Mouse (Mus musculus) liver, adult 2 months (tissue): ENCODE data around the gene Ppfia3.

ENCODE experiments used
- CTCF ChIP-seq: fragments of 200-500 bp; IDR thresholded peaks from 2 replicates; pipeline ENCODE4 v1.5.1; 2011; ENCODE audit warnings: low read depth, low read length, control low read depth
- POLR2A ChIP-seq: fragments of 200-500 bp; IDR thresholded peaks from 2 replicates; pipeline ENCODE4 v1.6.1; 2011; ENCODE audit warnings: low read length, control low read depth; ENCODE audit not compliant: insufficient read depth; ENCODE audit errors: extremely low read depth

GRCm38 (mm10) chr7:45309455-45309854 is 57.4 kb downstream of the Ppfia3 start:
- TF ChIP-seq CTCF (peak; percentile 78), POLR2A (no peak)
